Mouse (Mus musculus) thymus, adult 2 months (tissue): ENCODE data around the gene Gm49384.

Source experiments
- CTCF ChIP-seq: fragments of 200-500 bp; IDR thresholded peaks from 2 replicates; pipeline ENCODE4 v1.5.1; 2012; ENCODE audit warnings: mild to moderate bottlenecking, control low read depth, low read length, moderate library complexity, borderline replicate concordance; ENCODE audit not compliant: control insufficient read depth, poor library complexity, insufficient read depth; ENCODE audit errors: extremely low read depth
- POLR2A ChIP-seq: fragments of 200-500 bp; IDR thresholded peaks from 2 replicates; pipeline ENCODE4 v1.6.1; 2012; ENCODE audit warnings: mild to moderate bottlenecking, low read length, control low read depth, moderate library complexity; ENCODE audit not compliant: control insufficient read depth, poor library complexity, insufficient read depth; ENCODE audit errors: extremely low read depth

GRCm38 (mm10) chr12:69220613-69221277, 16.7 kb upstream of the Gm49384 start:
- TF ChIP-seq POLR2A: no peak
- no peak for TF ChIP-seq CTCF
